Mouse (Mus musculus) bone marrow, adult 2 months (tissue): ENCODE results near the gene Mylip.

Source experiments
- CTCF ChIP-seq: fragments of 200-500 bp; IDR thresholded peaks from 2 replicates; pipeline ENCODE4 v1.5.1; 2011; ENCODE audit warnings: low read length, control low read depth; ENCODE audit not compliant: control insufficient read depth, insufficient read depth
- POLR2A ChIP-seq: fragments of 200-500 bp; IDR thresholded peaks from 2 replicates; pipeline ENCODE4 v1.6.1; 2011; ENCODE audit warnings: low read depth, mild to moderate bottlenecking, control low read depth, low read length, borderline replicate concordance; ENCODE audit not compliant: control insufficient read depth

DNA sequence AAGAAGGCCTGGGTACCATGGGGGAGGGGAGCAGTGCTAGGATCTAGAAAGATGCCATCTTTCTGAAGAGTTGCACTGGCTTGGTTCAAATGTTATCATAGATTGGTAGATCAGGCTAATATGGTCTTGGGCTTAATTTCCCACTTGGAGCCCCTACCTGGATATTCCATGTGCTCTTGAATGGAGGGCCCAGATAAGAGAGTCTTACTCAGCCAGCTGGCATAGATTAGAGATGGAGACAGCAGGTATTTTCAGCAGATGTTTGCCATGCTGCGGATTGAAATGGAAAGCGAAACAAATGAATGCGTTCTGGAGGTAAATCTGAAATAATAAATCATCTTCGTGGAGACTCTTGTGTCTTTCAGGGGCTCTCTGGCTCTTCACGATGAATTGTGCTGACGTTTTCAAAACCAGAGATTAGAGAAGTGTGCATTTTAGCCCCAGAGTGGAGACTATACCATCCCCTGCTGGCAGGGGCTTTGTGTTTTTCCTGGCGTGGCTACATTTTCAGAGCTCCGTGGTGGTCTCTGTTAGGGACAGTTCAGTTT is 4.8 kb downstream of the Mylip start:
- no peak for TF ChIP-seq CTCF
- no peak for TF ChIP-seq POLR2A
